Mouse (Mus musculus) testis, adult 2 months (tissue): Measurements from ENCODE around the gene Gtsf1.

Experiments used
- CTCF ChIP-seq: fragments of 200-500 bp; IDR thresholded peaks from 2 replicates; pipeline ENCODE4 v1.5.1; 2012; ENCODE audit warnings: low read depth, mild to moderate bottlenecking, inconsistent platforms, low read length, moderate library complexity; ENCODE audit not compliant: control insufficient read depth, insufficient read depth, insufficient replicate concordance
- POLR2A ChIP-seq: fragments of 200-500 bp; IDR thresholded peaks from 2 replicates; pipeline ENCODE4 v1.6.1; 2012; ENCODE audit warnings: low read depth, mild to moderate bottlenecking, inconsistent platforms, low read length, moderate library complexity; ENCODE audit not compliant: control insufficient read depth

DNA sequence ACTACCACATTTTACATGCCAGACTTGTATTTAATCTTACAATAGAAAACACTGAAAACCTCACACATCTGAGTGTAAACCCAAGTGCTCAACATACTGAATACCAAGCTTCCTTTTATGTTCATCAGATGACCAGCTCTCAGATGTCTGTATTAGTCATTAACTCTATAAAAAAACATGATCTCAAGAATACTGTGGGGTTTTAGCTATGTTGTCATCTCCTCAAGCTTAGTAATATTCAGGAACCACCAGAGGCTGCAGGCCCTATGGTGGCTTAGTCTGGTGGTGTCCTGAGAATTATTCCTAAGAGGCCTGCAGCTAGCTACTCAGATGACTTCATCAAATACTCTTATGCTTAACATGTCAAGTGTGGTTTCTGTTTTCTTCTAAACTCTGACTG, 36.7 kb downstream of the Gtsf1 start:
- TF ChIP-seq POLR2A (no peak), CTCF (no peak)
